Mouse (Mus musculus) layer of hippocampus, adult 18-20 months (tissue): ENCODE data around the gene C1qtnf5. TPM values are rescaled to one million over a fixed set of nuclear protein-coding genes. Genes with fewer than 3 reads are reported as not detected.

Experiments used
- DNase-seq, 2 experiments: peaks; one replicate each; pipeline ENCODE4 v3.0.0; 2022; ENCODE audit warnings: low spot score in 2 of 2
- total RNA-seq, 2 experiments: library from RNA; stranded (reverse); gene quantifications; 2 replicates each; pipeline ENCODE4 v1.2.3; 2021

C1qtnf5 gene
- total RNA-seq, 2 experiments from 2014 or later = 16.9 to 21.2 TPM

DNA sequence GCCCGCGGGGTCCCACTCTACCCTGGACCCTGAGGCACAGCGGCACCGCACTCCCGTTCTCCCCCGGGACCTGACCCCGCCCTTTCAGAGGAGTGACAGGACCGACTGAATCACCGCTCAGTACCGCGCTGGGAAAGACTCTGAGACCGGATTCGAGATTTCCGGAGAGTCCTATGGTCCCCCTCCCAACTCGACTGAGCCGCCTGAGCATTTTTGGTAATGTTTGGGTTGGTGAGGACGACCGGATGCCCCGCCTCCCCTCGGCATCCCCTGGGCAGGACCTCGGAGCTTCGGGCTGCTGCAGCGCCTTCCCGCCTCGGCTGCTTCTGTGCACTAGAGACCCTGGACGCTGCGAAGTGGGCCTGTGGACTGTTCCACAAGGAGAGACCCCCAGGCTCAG lies 23.0 kb downstream of the C1qtnf5 start:
- no peak for DNase-seq

- no peak for DNase-seq
Measured at GRCm38 (mm10) chr9:44130581-44131275, 23.7 kb downstream of the C1qtnf5 start.

DNA sequence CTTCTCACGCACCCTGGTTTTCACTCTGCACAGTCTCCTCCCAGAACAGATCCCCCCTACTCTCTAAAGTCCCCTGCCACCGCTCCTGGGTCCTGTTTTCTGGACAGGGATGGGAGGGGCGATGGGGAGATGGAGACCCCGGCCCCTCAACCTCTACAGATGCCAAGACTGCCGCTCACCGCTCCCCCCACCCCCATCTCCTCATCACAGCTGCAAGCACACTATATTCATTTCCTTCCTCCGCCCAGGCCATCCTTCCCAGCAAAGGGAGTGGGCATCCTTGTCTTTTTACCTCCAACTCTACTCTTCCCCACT lies 24.2 kb downstream of the C1qtnf5 start:
- DNase-seq = no peak

DNA sequence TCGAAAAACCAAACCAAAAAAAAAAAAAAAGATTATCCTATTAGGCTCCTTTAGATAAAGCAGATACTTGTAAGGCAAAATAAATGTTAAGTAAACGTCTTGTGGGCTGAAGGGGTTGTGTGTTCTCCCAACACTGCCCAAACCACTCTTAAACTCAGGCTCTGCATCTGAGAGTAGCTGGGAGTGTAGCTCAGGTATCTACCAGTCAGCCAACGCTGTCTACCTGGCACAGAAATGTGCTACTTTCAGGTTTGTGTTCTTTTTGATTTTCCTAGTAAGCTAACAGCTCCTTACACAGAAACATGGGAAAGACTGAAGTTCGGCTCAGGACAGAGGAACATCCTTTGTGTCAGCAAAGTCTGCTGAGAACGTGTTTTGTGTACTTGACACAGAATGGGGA lies 25.2 kb downstream of the C1qtnf5 start:
- no peak for DNase-seq

GRCm38 (mm10) chr9:44133287-44133686 lies 26.2 kb downstream of the C1qtnf5 start:
- DNase-seq = no peak

GRCm38 (mm10) chr9:44134101-44134850 lies 27.2 kb downstream of the C1qtnf5 start, which contains the start of gene Mcam:
Gene Mcam (plus strand): TSS chr9:44134469.
- no peak for DNase-seq

DNA sequence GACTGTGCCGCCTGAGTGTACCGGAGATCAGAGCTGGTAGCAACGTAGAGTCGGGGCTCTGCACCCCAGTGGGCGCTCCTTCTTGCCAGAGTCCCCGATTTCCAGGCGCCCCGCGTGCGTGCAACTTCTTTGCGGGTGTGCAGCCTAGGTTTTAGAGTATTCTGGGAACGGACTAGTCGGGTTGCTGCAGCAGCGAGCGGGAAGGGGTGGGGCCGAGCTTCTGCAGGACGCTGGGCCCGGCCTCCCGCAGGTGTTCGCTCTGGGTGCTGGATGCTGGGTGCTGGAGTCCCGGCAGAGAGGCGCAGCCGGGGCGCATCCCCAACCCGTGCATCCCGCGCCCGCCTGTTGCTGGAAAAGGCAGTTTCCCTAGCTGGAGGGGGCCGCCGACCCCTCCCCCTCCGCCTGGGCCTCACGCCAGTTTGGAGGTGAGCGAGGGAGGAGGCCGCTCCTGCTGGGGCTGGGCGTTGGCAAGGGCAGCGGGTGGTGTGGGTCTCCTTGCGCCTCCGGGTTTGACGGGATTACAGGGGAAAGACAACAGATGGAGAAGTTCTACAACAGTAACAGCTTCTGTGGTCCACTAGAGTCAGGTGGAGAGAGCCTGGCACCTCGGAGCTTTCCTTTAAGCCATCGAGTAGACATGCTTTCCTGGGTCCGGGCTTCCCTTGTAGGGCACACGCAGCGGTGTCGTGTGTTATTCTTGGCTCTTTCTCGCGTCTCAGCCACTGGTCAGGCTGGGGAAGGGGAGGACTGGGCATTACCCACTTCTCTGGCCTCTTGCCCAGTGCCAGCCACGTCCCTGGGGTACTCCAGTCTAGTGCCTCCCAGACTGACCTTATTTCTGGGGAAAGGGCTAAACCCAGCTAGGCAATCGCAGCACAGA lies 28.0 kb downstream of the C1qtnf5 start:
- no peak for DNase-seq

DNA sequence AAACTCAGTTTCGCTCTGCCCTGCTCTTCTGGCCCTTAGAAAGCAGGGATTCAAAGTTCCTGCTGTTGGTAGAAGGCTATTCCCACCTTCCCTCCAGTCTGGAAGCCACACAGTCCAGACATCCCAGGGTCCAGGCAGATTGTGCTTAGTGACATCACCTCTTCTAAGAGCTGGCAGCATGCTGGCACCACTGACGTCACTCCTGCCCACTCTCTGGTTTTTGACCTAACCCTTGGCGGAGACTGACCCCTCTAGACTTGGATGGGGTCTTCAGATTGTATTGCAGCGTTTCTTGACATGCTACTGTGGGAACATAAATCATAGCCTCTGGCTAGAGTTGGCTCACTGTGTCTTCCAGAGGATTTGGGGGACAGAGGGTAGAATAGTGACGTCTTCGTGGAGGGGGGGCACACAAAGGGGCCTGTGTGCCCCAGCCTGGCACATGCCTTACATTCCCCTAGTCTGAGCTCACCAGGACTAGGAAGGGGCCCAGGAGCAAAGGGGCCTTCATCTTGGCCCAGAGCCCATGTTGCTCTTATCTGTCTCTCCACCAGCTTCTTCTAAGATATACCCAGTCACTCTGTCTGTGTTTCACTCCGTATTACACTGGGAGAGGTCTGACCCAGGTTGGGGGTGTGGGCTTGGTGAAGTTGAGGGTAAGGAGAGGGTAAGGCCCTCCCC lies 28.8 kb downstream of the C1qtnf5 start:
- DNase-seq = no peak

- no peak for DNase-seq
Measured at GRCm38 (mm10) chr9:44137846-44138245, 30.8 kb downstream of the C1qtnf5 start.

GRCm38 (mm10) chr9:44141951-44142350 lies 34.9 kb downstream of the C1qtnf5 start:
- DNase-seq = no peak

- DNase-seq = no peak
Measured at GRCm38 (mm10) chr9:44143421-44143820, 36.4 kb downstream of the C1qtnf5 start.

- DNase-seq = no peak
Measured at GRCm38 (mm10) chr9:44144023-44144717, 37.1 kb downstream of the C1qtnf5 start.

DNA sequence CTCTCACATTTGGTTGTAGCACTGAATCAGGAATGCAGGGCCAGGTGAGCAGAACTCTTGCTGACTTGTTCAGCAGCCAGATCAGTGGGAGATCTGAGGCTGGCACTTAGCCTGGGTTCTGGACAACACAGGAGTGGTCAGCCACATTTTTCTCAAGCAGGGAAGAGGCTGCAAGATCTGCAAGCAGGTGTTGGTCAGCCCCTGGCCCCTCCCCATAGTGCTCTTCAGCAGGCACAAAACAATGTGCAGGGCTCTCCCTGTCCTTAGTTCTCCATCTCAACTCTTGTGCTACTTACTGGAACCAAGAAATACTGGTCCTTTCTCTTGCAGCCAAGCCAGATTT lies 37.6 kb downstream of the C1qtnf5 start:
- no peak for DNase-seq

GRCm38 (mm10) chr9:44147290-44147689 lies 40.2 kb downstream of the C1qtnf5 start:
- peak in 1 of 2 experiments; percentile 49 for DNase-seq

Other genes with a start within 250 kb of the C1qtnf5 start
- gene Thy1, start 63.9 kb upstream of the C1qtnf5 start, total RNA-seq = 100 to 1,000 TPM; 880 to 892 TPM
- 10 to 100 TPM; 77.6 to 79.1 TPM for gene Usp2, start 40.2 kb upstream of the C1qtnf5 start, total RNA-seq
- gene Mfrp, start 5.5 kb upstream of the C1qtnf5 start, total RNA-seq = 1 to 10 TPM in 1 of 2 experiments, under 1 TPM in 1; 0.30 to 1.8 TPM
- gene Gm49380, start 6.3 kb downstream of the C1qtnf5 start, total RNA-seq = under 1 TPM in 1 of 2 experiments, not detected in 1; 0.38 TPM
- 10 to 100 TPM; 29.7 to 29.8 TPM for gene Rnf26, start 6.3 kb downstream of the C1qtnf5 start, total RNA-seq
- 10 to 100 TPM in 1 of 2 experiments, 1 to 10 TPM in 1; 7.9 to 11.3 TPM for gene Mcam, start 27.2 kb downstream of the C1qtnf5 start, total RNA-seq
- 10 to 100 TPM; 59.8 to 66.3 TPM for gene Cbl, start 126.8 kb downstream of the C1qtnf5 start, total RNA-seq
- gene Ccdc153, start 133.4 kb downstream of the C1qtnf5 start, total RNA-seq = 1 to 10 TPM; 4.7 to 6.1 TPM
- 1 to 10 TPM in 1 of 2 experiments, under 1 TPM in 1; 0.86 to 1.5 TPM for gene Pdzd3, start 144.2 kb downstream of the C1qtnf5 start, total RNA-seq
- gene Nlrx1, start 161.4 kb downstream of the C1qtnf5 start, total RNA-seq = 10 to 100 TPM; 10.0 to 11.8 TPM
- gene Abcg4, start 181.4 kb downstream of the C1qtnf5 start, total RNA-seq = 10 to 100 TPM; 65.5 to 74.6 TPM
- gene Hinfp, start 198.4 kb downstream of the C1qtnf5 start, total RNA-seq = 10 to 100 TPM; 30.0 to 30.6 TPM
- 100 to 1,000 TPM; 197 to 228 TPM for gene C2cd2l, start 213.0 kb downstream of the C1qtnf5 start, total RNA-seq
- 10 to 100 TPM; 14.7 to 15.7 TPM for gene Dpagt1, start 218.8 kb downstream of the C1qtnf5 start, total RNA-seq
- 10 to 100 TPM; 46.1 to 47.7 TPM for gene H2afx, start 227.4 kb downstream of the C1qtnf5 start, total RNA-seq
- 10 to 100 TPM; 18.9 to 21.2 TPM for gene Hmbs, start 237.0 kb downstream of the C1qtnf5 start, total RNA-seq